Mouse (Mus musculus): ENCODE data around the gene Hsf2bp.

Hsf2bp gene

GRCm38 (mm10) chr17:32028301-32028700 lies 7.8 kb downstream of the Hsf2bp start:
- DNase-seq = no peak

GRCm38 (mm10) chr17:32027666-32028065 lies 8.5 kb downstream of the Hsf2bp start:
- peak; percentile 60 for DNase-seq

- DNase-seq = peak; percentile 86
Observed at GRCm38 (mm10) chr17:32025386-32025785, 10.8 kb downstream of the Hsf2bp start.

- peak; percentile 83 for DNase-seq
Observed at GRCm38 (mm10) chr17:32024671-32025073, 11.5 kb downstream of the Hsf2bp start.

- DNase-seq = peak; percentile 21
Observed at GRCm38 (mm10) chr17:32023088-32023487, 13.1 kb downstream of the Hsf2bp start.

GRCm38 (mm10) chr17:32022551-32022950 lies 13.6 kb downstream of the Hsf2bp start:
- no peak for DNase-seq

GRCm38 (mm10) chr17:32021981-32022380 lies 14.2 kb downstream of the Hsf2bp start:
- DNase-seq = no peak

GRCm38 (mm10) chr17:32018127-32018894 lies 17.8 kb downstream of the Hsf2bp start:
- no peak for DNase-seq

- no peak for DNase-seq
Observed at GRCm38 (mm10) chr17:32016481-32016880, 19.7 kb downstream of the Hsf2bp start.

GRCm38 (mm10) chr17:32013659-32014058 lies 22.5 kb downstream of the Hsf2bp start:
- no peak for DNase-seq

GRCm38 (mm10) chr17:32012254-32012653 lies 23.9 kb downstream of the Hsf2bp start:
- DNase-seq = no peak

GRCm38 (mm10) chr17:32011694-32012093 lies 24.5 kb downstream of the Hsf2bp start:
- DNase-seq = no peak

- peak; percentile 84 for DNase-seq
Observed at GRCm38 (mm10) chr17:32006800-32007199, 29.3 kb downstream of the Hsf2bp start.

GRCm38 (mm10) chr17:32003251-32003650 lies 32.9 kb downstream of the Hsf2bp start:
- no peak for DNase-seq

GRCm38 (mm10) chr17:31998351-31998750 lies 37.8 kb downstream of the Hsf2bp start:
- DNase-seq = no peak

- DNase-seq = no peak
Observed at GRCm38 (mm10) chr17:31996331-31996730, 39.8 kb downstream of the Hsf2bp start.

- no peak for DNase-seq
Observed at GRCm38 (mm10) chr17:31995784-31996183, 40.4 kb downstream of the Hsf2bp start.

GRCm38 (mm10) chr17:31994132-31994531 lies 42.0 kb downstream of the Hsf2bp start:
- no peak for DNase-seq

- DNase-seq = no peak
Observed at GRCm38 (mm10) chr17:31993354-31993753, 42.8 kb downstream of the Hsf2bp start.

- DNase-seq = no peak
Observed at GRCm38 (mm10) chr17:31992004-31992403, 44.1 kb downstream of the Hsf2bp start.

GRCm38 (mm10) chr17:31989035-31989434 lies 47.1 kb downstream of the Hsf2bp start:
- no peak for DNase-seq

- no peak for DNase-seq
Observed at GRCm38 (mm10) chr17:31986915-31987314, 49.2 kb downstream of the Hsf2bp start.

GRCm38 (mm10) chr17:31983491-31983890 lies 52.7 kb downstream of the Hsf2bp start:
- DNase-seq = no peak

GRCm38 (mm10) chr17:31982326-31983190 lies 53.6 kb downstream of the Hsf2bp start:
- peak; percentile 92 for DNase-seq

Data from lung, postnatal 36 days (tissue).